Mouse (Mus musculus) stomach, embryonic 16.5 days (tissue): Measurements from ENCODE around the gene Bdp1. TPM values are rescaled to one million over a fixed set of nuclear protein-coding genes. Genes with fewer than 3 reads are reported as not detected.
A peak's percentile ranks its signal among the peaks of the same experiment; 100 is the strongest.

Experiments
- ATAC-seq: fragments of 200-750 bp; cut with Nextera tagmentation; 2 replicates; pipeline ENCODE4 v1.8.0; 2017; ENCODE audit warnings: moderate number of reproducible peaks, moderate TSS enrichment; ENCODE audit not compliant: insufficient read depth, low FRiP score
- H3K27ac ChIP-seq: fragments of 300-500 bp; sonication (generic); 2 replicates; pipeline ENCODE4 v1.5.1; 2014; ENCODE audit warnings: low read length
- H3K27me3 ChIP-seq: fragments of 300-500 bp; sonication (generic); 2 replicates; pipeline ENCODE4 v1.6.1; 2014; ENCODE audit warnings: low read length, control low read depth, mixed read lengths; ENCODE audit not compliant: control insufficient read depth, insufficient read depth
- H3K36me3 ChIP-seq: fragments of 300-500 bp; sonication (generic); 2 replicates; pipeline ENCODE4 v1.6.1; 2014; ENCODE audit warnings: low read length; ENCODE audit not compliant: control insufficient read depth, insufficient read depth
- H3K4me1 ChIP-seq: fragments of 300-500 bp; sonication (generic); 2 replicates; pipeline ENCODE4 v1.6.1; 2014; ENCODE audit warnings: low read length, control low read depth, mixed read lengths; ENCODE audit not compliant: control insufficient read depth, insufficient read depth
- H3K4me2 ChIP-seq: fragments of 300-500 bp; sonication (generic); 2 replicates; pipeline ENCODE4 v1.6.1; 2014; ENCODE audit warnings: low read depth, low read length, mixed read lengths
- H3K4me3 ChIP-seq: fragments of 300-500 bp; sonication (generic); replicated peaks from 2 replicates; pipeline ENCODE4 v1.5.1; 2014; ENCODE audit warnings: mild to moderate bottlenecking, low read length
- H3K9ac ChIP-seq: fragments of 300-500 bp; sonication (generic); 2 replicates; pipeline ENCODE4 v1.6.1; 2014; ENCODE audit warnings: low read length
- H3K9me3 ChIP-seq: fragments of 300-500 bp; sonication (generic); replicated peaks from 2 replicates; pipeline ENCODE4 v1.6.1; 2016; ENCODE audit warnings: low read length, control low read depth; ENCODE audit not compliant: control insufficient read depth
- WGBS: fragments of 180-500 bp; shearing (Covaris S2); extraction: QIAGEN DNeasy Blood & Tissue Kit; methylation state at CpG from one replicate; pipeline ENCODE4 v1.1.7; 2014; 5-methylcytosine and 5-hydroxymethylcytosine counted together
- polyA plus RNA-seq: library from polyadenylated mRNA; unstranded; fragments of >200 nt; fragmentation: Nextera tagmentation; extraction: Ambion mirVana; gene quantifications from 2 replicates; pipeline ENCODE4 v1.2.1, GENCODE M21; 2015

Gene Bdp1
- polyA plus RNA-seq, result 21.9 and 23.1 TPM in 2 replicates

DNA sequence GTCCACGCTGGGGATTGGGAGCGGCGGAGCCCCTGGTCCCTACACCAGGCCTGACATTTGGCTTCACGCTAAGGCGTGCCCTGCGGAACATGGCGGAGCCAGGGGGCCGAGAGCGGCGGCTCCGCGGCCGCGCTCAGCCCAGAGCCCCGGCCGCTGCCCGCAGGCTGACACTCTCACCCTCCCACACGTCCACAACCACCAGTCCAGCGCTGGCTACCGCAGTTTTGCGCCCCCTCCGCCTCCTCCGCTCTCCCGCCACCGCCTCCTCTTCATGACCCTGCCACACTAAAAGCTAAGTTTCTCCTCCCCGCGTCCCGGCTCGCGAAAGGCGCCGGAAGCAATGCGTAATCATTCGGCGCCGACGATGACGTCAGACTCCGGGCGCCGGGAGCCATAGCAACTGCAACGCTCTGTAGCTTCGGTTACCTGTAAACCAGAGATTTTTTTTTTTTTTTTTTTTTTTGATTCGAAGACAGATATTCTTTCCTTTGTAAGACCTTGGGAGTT, at the start of gene Bdp1:
TSS of gene Bdp1 (minus strand) at position 323 of the 507 bp plus-strand sequence.
- H3K27ac ChIP-seq, result peak within 1 kb of the TSS; percentile 80
- peak within 1 kb of the TSS; percentile 71 for H3K4me2 ChIP-seq
- peak; percentile 74 for ATAC-seq
- H3K9me3 ChIP-seq, result no peaks in the 10 kb centered on the region
- H3K9ac ChIP-seq, result peak within 1 kb of the TSS; percentile 92
- peaks cover 15% of the 10 kb centered on the region for H3K4me1 ChIP-seq
- H3K4me3 ChIP-seq, result peak within 1 kb of the TSS; percentile 94
- no peaks in the 10 kb centered on the region for H3K36me3 ChIP-seq
- no peaks in the 10 kb centered on the region for H3K27me3 ChIP-seq
- 0% methylated on average over 44 of the region's 44 CpGs for WGBS

DNA sequence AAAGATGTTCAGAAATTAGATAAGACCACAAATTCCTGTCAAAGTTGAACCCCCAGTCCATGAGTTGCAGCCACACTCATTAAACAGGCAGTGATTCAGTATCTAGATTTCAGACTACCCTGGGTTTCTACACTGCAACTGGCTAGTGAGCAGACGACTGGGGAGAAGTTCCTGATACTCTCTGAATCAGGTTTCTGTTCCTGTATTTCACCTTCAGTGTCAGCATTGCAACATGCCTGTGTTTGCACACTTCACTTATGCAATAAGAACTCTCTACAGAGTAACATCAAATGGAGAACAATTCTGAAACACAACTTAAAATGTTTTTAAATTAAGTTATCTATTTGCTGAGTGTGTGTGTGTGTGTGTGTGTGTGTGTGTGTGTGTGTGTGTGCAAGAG, 48.8 kb upstream of the Bdp1 start:
- Histone ChIP-seq H3K27ac (no peak overlapping the region), H3K27me3 (no peaks in the 10 kb centered on the region), H3K4me1 (no peaks in the 10 kb centered on the region), H3K4me3 (no peak overlapping the region), H3K9me3 (no peaks in the 10 kb centered on the region), H3K4me2 (no peak overlapping the region), H3K36me3 (no peaks in the 10 kb centered on the region), H3K9ac (no peak overlapping the region)
- ATAC-seq, result no peak
- 58% methylated on average over 1 of the region's 1 CpGs for WGBS

DNA sequence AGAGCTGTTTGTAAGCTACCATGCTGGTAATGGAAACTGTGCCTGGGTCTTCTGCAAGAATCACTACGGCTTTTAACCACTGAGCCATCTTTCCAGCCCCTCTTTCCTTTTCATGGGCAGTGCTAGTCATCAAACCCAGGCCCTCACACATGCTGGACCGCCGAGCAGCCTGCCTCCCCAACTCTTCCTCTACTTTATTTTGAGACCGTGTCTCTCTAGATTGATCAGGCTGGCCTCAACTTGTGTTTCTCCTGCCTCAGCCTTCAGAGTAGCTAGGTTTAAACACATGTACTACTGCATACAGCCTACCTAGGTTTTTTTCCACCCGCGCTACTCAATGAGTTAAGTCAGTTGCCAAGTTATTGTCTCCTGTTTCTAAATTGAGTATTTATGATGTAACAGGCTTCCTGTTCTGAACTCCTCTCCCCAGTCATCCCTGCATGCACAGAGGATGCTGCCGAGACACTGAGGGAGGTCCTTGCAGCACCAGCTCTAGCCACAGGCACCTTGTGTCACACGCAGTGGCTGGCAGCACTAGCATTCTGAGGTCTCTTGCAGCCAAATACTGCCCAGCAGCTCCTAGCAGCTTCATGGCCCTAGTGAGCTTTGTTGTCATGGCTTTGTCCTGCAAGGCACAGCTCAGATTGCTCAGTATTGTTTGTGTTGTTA, 37.9 kb upstream of the Bdp1 start:
- Histone ChIP-seq H3K4me1 (no peaks in the 10 kb centered on the region), H3K9ac (no peak overlapping the region), H3K4me2 (no peak overlapping the region), H3K36me3 (no peaks in the 10 kb centered on the region), H3K27ac (no peak overlapping the region), H3K4me3 (no peak overlapping the region), H3K9me3 (no peaks in the 10 kb centered on the region), H3K27me3 (no peaks in the 10 kb centered on the region)
- ATAC-seq, result no peak
- WGBS, result 77% methylated on average over 8 of the region's 8 CpGs

DNA sequence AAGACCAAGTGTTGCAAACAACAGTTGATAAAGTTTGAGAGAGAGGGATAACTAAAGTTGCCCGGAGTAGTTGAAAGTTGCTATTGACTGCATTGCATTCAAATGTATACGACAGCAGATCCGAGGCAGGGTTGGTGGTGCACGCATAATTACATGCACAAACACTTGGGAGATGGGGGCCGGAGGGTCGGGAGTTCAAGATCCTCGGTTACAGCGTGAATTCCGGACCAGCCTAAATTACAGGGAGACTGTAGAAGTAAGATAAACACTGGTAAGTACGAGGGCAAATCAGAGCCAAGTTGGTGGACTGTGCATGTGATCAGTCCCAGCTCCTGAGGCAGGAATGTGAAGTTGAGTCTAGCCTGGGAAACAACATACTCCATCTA, 21.4 kb upstream of the Bdp1 start:
- peak overlapping the region; percentile 94 for H3K4me2 ChIP-seq
- peaks cover 11% of the 10 kb centered on the region for H3K4me1 ChIP-seq
- H3K27ac ChIP-seq, result no peak overlapping the region
- H3K9ac ChIP-seq, result peak overlapping the region; percentile 81
- H3K9me3 ChIP-seq, result no peaks in the 10 kb centered on the region
- no peak for ATAC-seq
- no peaks in the 10 kb centered on the region for H3K27me3 ChIP-seq
- H3K4me3 ChIP-seq, result peak overlapping the region; percentile 74
- H3K36me3 ChIP-seq, result no peaks in the 10 kb centered on the region
- 2% methylated on average over 10 of the region's 10 CpGs for WGBS

DNA sequence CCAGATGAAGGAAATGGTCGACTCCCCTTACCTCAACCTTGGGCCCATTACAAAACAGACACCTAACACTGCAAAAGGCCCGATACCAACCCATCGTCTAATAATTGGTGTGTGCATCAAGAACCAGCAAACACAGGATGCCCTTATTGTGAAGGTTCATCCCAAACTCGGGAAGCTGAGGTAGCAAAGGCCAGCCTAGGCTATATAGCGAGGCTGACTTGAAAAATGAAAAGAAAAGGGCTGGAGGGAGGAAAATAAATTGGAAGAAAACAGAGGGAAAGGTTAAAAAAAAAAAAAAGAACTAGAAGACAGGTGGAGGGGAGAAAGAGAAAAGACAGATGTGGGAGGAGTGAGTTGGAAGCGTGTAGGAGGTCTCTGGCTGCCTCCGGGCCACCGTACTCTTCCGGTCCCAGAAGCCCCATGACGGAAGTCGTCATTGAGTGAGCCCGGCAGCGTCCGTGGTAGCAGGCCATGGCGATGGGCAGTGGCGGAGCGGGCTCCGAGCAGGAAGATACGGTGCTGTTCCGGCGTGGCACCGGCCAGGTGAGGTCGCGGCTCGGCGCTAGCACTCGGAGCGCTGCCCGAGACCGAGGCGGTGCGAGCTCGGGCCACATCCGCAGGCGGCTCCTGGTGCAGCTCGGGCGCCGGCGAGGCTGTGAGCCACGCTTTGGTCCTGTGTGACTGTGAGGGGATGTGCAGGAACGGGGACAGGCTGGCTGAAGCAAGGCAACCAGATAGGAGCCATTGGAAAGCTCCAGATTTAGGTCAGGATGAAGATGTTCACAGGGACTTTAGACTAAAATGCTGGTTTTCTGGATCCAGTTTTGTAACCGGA, 20.8 kb upstream of the Bdp1 start, which contains the start of gene Smn1:
TSS of gene Smn1 (plus strand) at position 430 of the 835 bp plus-strand sequence.
- 4% methylated on average over 42 of the region's 42 CpGs for WGBS
- peak; percentile 97 for ATAC-seq

DNA sequence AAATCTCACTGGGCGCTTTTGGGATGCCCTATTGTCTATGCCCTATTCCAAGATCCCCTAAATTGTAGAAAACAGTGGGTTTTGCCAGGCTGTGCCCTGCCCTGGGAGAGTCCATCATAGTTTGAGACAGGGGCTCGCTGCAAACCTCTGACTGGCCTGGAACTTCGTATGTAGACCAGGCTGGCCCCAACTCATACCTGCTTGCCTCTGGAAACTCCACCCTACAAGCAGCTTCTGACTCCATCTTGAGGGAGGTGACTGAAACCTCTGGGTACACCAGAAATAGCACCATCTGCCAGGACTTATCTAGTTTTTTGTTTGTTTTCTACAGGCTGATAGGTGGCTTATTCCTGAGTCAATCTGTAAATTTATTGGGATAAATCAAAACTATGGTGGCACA, 20.1 kb upstream of the Bdp1 start:
- no peak for ATAC-seq
- no peak overlapping the region for H3K27ac ChIP-seq
- H3K36me3 ChIP-seq, result no peaks in the 10 kb centered on the region
- no peaks in the 10 kb centered on the region for H3K27me3 ChIP-seq
- H3K4me2 ChIP-seq, result peak overlapping the region; percentile 72
- peak overlapping the region; percentile 74 for H3K4me3 ChIP-seq
- 86% methylated on average over 3 of the region's 3 CpGs for WGBS
- no peak overlapping the region for H3K9ac ChIP-seq
- no peaks in the 10 kb centered on the region for H3K9me3 ChIP-seq
- H3K4me1 ChIP-seq, result peaks cover 11% of the 10 kb centered on the region

More for the DNA sequence above, 20.8 kb upstream of the Bdp1 start, which contains the start of gene Smn1:
- Histone ChIP-seq H3K4me2 (peak within 1 kb of the TSS; percentile 94), H3K27ac (no peak within 1 kb of the TSS), H3K27me3 (no peaks in the 10 kb centered on the region), H3K9me3 (no peaks in the 10 kb centered on the region), H3K9ac (peak within 1 kb of the TSS; percentile 81), H3K4me1 (peaks cover 11% of the 10 kb centered on the region), H3K36me3 (no peaks in the 10 kb centered on the region), H3K4me3 (peak within 1 kb of the TSS; percentile 74)

DNA sequence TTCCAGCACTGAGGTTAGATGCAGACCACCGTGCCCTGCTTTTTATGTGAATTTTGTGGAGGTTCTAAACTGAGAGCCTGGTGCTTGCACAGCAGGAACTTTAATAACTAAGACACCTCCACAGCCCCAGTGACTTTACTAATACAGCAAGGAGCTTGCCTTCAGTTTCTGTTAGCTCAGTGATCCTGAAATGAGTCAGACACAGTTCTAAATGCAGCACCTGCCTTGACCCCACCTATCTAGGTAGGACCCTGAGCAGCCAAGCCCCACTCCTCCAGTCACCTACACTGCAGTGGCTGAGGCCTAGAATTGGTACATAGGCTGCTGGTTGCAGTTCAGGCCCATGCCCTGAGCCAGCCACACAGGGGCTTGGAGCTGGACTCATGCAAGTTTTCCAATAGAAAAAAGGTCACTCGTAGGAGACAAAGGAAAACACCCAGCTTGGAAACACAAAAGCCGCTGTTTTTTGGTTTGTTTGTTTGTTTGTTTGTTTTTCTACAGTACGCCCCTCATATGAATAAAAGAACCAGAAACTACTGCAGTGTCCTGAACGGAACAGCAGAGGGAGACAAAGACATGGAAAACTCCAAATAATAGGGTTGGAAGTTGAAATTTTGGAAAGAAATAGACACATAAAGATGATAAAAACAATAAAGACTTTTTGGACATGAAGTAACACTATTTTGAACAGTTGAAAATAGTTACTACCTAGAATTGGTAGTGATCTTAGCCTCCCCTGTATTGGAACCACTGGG, 8.5 kb upstream of the Bdp1 start:
- no peak overlapping the region for H3K4me2 ChIP-seq
- H3K4me1 ChIP-seq, result peaks cover 9% of the 10 kb centered on the region
- 38% methylated on average over 5 of the region's 5 CpGs for WGBS
- no peak for ATAC-seq
- H3K9me3 ChIP-seq, result no peaks in the 10 kb centered on the region
- H3K9ac ChIP-seq, result no peak overlapping the region
- H3K27me3 ChIP-seq, result no peaks in the 10 kb centered on the region
- no peak overlapping the region for H3K27ac ChIP-seq
- H3K36me3 ChIP-seq, result no peaks in the 10 kb centered on the region
- no peak overlapping the region for H3K4me3 ChIP-seq

DNA sequence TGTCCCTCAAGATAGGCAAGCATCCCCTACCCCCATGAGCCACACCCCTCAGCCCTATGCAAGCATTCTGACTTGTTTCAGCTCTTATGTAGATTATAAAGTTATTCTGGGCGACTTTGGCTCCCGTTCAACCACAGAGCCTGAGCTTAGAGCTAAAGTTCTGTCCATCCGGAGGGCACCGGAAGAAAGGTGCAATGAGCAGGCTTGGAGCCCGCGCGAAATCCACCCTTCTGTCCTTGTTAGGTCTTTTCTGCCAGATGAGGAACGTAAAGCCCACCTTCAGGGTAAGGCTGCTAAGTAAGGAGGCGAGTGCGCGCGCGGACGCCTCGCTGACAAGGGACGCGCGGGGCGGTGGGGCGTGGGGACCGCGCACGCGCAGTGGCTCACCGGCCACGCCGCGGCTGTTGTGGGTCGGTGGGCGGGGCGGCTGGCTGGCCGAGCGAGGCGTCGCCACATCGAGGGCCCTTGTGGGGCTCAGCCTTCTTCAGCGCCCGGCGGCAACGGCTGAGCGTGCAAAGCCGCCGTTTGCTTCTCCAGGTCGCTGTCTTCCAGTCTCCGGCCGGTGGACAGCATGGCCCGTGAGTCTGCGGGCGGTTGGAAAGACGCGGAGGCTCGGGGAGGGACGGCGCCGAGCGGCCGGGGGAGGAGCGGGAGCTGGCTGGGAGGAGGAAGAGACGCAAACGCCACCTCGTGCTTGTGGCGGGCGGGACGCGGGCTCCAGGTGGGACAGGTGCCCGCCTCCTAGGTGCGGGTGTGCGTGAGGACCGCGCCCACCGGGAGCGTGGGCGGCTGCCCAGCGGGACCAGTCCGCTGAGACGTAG, 4.0 kb upstream of the Bdp1 start, which contains the start of gene Serf1:
TSS of gene Serf1 (plus strand) at position 361 of the 821 bp plus-strand sequence.
- Histone ChIP-seq H3K4me1 (peaks cover 11% of the 10 kb centered on the region), H3K9ac (peak within 1 kb of the TSS; percentile 84), H3K4me2 (peak within 1 kb of the TSS; percentile 94), H3K9me3 (no peaks in the 10 kb centered on the region), H3K4me3 (peak within 1 kb of the TSS; percentile 65), H3K36me3 (no peaks in the 10 kb centered on the region), H3K27ac (peak within 1 kb of the TSS; percentile 73), H3K27me3 (no peaks in the 10 kb centered on the region)
- WGBS, result under 1% methylated on average over 76 of the region's 76 CpGs
- ATAC-seq, result peak; percentile 89
